Mouse (Mus musculus): ENCODE measurements around the gene Efhc1. TPM values are rescaled to one million over a fixed set of nuclear protein-coding genes. Genes with fewer than 3 reads are reported as not detected.

Gene Efhc1
- polyA plus RNA-seq, 1 experiment = 0.99 TPM

GRCm38 (mm10) chr1:21010282-21010800, 58.9 kb downstream of the Efhc1 start:
- H3K27ac ChIP-seq (replicated peaks; ENCODE audit: low read depth, low read length) = no peak overlapping the region

GRCm38 (mm10) chr1:21014463-21014862, 63.0 kb downstream of the Efhc1 start:
- Histone ChIP-seq H3K4me1 (ENCODE audit: control insufficient read depth, insufficient read depth, insufficient read length, low read length) (peaks cover 3% of the 10 kb centered on the region; the same call in 1 of the 2 replicates), H3K27ac (replicated peaks; ENCODE audit: low read depth, low read length) (peak overlapping the region; percentile 45; the same call in 1 of the 2 replicates), H3K4me3 (ENCODE audit: insufficient read depth, low read depth, low read length) (no peak overlapping the region)

More at GRCm38 (mm10) chr1:21010282-21010800, 58.9 kb downstream of the Efhc1 start:
- Histone ChIP-seq H3K4me3 (ENCODE audit: insufficient read depth, low read depth, low read length) (no peak overlapping the region), H3K4me1 (ENCODE audit: control insufficient read depth, insufficient read depth, insufficient read length, low read length) (peaks cover 11% of the 10 kb centered on the region)

- Histone ChIP-seq H3K4me1 (ENCODE audit: control insufficient read depth, insufficient read depth, insufficient read length, low read length) (no peaks in the 10 kb centered on the region), H3K4me3 (ENCODE audit: insufficient read depth, low read depth, low read length) (no peak overlapping the region), H3K27ac (replicated peaks; ENCODE audit: low read depth, low read length) (no peak overlapping the region)
Measured at GRCm38 (mm10) chr1:21023101-21023500, 71.7 kb downstream of the Efhc1 start.

GRCm38 (mm10) chr1:21025203-21025602, 73.8 kb downstream of the Efhc1 start:
- H3K4me3 ChIP-seq (ENCODE audit: insufficient read depth, low read depth, low read length) = no peak overlapping the region
- H3K4me1 ChIP-seq (ENCODE audit: control insufficient read depth, insufficient read depth, insufficient read length, low read length) = no peaks in the 10 kb centered on the region
- no peak overlapping the region for H3K27ac ChIP-seq (replicated peaks; ENCODE audit: low read depth, low read length)

DNA sequence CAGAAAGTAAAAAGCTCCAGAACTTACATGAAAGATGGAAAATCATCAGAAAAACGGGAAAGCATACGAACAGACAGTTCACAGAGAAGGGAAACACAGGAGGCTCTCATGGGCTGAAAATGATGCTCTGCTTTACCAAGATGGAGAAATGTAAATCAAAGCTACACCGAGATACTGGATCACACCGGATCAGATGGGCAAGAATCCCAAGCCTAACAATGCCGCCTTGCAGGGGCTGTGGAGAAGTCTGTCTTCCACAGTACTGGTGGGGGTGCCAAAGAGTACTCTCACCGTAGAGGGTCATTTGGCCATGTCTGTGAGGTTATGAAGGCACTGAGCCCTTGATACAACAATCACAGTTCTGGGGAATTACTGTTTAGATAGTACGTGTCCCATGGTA, 75.1 kb downstream of the Efhc1 start:
- no peaks in the 10 kb centered on the region for H3K4me1 ChIP-seq (ENCODE audit: control insufficient read depth, insufficient read depth, insufficient read length, low read length)
- no peak overlapping the region for H3K27ac ChIP-seq (replicated peaks; ENCODE audit: low read depth, low read length)
- no peak overlapping the region for H3K4me3 ChIP-seq (ENCODE audit: insufficient read depth, low read depth, low read length)

- no peak overlapping the region for H3K27ac ChIP-seq (replicated peaks; ENCODE audit: low read depth, low read length)
- H3K4me1 ChIP-seq (ENCODE audit: control insufficient read depth, insufficient read depth, insufficient read length, low read length) = no peaks in the 10 kb centered on the region
- H3K4me3 ChIP-seq (ENCODE audit: insufficient read depth, low read depth, low read length) = no peak overlapping the region
Measured at GRCm38 (mm10) chr1:21029000-21029399, 77.6 kb downstream of the Efhc1 start.

DNA sequence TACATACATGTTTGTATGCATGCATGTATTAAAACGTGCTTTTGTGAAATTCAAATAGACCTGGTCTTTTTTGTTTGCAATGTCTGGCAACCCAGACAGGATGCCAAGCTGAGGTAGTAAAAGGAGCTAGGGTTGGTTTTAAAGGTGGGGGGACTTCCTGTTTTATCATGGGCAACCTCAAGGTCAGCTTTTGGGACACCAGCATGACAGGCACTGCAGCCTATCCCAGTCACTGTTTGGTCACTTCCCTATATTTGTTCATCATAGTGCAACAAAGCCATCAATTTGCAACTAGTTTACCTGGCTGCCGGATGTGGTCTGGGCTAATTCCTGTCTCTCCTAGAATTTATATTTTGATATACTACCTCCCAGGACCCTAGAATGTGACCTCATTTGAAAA, 80.2 kb downstream of the Efhc1 start:
- no peak overlapping the region for H3K4me3 ChIP-seq (ENCODE audit: insufficient read depth, low read depth, low read length)
- no peak overlapping the region for H3K27ac ChIP-seq (replicated peaks; ENCODE audit: low read depth, low read length)
- H3K4me1 ChIP-seq (ENCODE audit: control insufficient read depth, insufficient read depth, insufficient read length, low read length) = no peaks in the 10 kb centered on the region

GRCm38 (mm10) chr1:21033065-21033791, 81.8 kb downstream of the Efhc1 start:
- Histone ChIP-seq H3K4me1 (ENCODE audit: control insufficient read depth, insufficient read depth, insufficient read length, low read length) (no peaks in the 10 kb centered on the region), H3K4me3 (ENCODE audit: insufficient read depth, low read depth, low read length) (no peak overlapping the region), H3K27ac (replicated peaks; ENCODE audit: low read depth, low read length) (no peak overlapping the region)

DNA sequence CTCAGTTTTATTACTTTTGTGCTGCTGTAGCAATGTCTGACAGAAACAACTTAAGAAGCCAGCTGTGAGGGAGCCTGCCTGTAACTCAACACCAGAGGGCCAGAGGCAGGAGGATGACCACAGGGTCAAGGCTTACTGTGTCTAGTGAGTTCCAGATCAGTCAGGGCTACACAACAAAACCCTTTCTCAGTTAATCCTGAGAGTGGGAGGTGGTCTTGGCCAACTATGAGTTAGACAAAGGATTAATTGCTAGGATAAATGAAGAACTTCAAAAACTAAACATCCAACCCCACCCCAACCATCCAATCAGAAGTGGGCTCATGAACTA, 82.3 kb downstream of the Efhc1 start:
- no peak overlapping the region for H3K4me3 ChIP-seq (ENCODE audit: insufficient read depth, low read depth, low read length)

DNA sequence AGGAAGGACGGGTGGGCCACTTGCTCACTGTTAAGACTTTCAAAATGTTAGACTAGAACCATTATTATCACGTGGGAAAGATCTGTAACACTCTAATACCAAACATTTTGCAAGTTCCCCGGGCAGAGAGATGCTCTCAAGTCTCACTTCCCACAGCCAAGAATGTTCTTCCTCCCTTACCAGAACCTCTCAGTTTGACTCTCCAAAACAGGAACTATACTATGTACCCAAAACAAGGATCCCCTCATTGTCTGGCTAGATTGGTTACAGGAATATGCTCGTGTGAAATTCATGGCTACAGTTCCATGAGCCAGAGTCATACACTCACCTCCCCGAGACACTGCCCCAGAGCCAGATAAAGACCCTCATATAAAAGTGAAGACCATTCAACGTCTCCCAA, 84.5 kb downstream of the Efhc1 start:
- H3K27ac ChIP-seq (replicated peaks; ENCODE audit: low read depth, low read length) = no peak overlapping the region

More for the DNA sequence above, 82.3 kb downstream of the Efhc1 start:
- H3K27ac ChIP-seq (replicated peaks; ENCODE audit: low read depth, low read length) = no peak overlapping the region
- no peaks in the 10 kb centered on the region for H3K4me1 ChIP-seq (ENCODE audit: control insufficient read depth, insufficient read depth, insufficient read length, low read length)

DNA sequence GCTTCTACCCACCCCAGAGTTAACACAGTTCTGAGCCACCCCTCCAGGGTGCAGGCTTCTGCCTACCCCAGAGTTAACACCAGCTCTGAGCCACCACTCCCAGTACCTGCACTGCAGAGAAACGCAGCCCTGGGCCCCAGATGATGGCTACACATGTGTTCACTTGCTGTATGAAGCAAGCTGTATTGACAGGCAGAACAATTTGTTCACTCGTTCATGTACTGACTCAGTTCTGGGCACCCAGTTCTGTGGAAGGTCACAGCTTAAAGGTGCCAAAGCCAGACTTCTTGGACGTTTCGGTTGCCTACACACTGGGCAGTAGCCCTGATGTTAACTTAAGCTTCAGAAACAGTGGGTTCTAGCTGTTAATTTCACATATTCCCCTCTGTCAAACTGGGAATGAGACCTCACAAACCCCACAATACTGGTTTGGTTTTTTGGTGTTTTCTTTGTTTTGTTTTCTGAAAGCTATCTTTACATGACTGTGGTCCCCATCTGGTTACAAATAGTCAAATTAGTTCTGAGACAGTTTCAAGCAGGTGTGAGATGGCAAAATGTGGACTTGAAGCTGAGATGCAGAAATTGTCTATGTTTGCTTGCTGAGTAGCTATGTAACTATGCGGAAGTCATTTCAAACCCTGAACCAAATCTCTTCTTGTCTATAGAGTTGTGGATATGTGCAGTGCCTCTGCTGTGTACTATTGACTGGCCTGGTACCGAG, 86.6 kb downstream of the Efhc1 start:
- H3K4me1 ChIP-seq (ENCODE audit: control insufficient read depth, insufficient read depth, insufficient read length, low read length) = no peaks in the 10 kb centered on the region
- H3K27ac ChIP-seq (replicated peaks; ENCODE audit: low read depth, low read length) = no peak overlapping the region
- H3K4me3 ChIP-seq (ENCODE audit: insufficient read depth, low read depth, low read length) = no peak overlapping the region

More for the DNA sequence above, 84.5 kb downstream of the Efhc1 start:
- no peaks in the 10 kb centered on the region for H3K4me1 ChIP-seq (ENCODE audit: control insufficient read depth, insufficient read depth, insufficient read length, low read length)
- H3K4me3 ChIP-seq (ENCODE audit: insufficient read depth, low read depth, low read length) = no peak overlapping the region

DNA sequence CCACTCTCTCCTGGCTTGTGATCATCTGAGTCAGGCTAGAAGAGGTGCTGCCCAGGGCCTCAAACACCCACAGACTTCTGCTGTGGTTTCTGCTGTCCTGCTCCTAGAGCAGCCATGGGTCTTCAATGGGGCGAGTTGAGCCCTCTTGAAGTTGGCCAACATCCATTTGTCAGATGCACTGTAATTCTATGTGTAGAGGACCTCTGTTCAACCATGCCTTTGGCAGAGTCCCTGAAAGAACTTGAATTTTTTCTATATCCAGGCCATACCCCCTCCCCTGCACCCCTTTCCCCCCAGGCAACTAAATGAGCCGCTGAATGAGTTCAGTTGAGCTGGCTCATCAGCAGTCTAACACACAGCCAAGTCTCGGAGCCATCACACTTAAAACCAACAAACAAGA, 88.1 kb downstream of the Efhc1 start:
- Histone ChIP-seq H3K27ac (replicated peaks; ENCODE audit: low read depth, low read length) (no peak overlapping the region), H3K4me3 (ENCODE audit: insufficient read depth, low read depth, low read length) (no peak overlapping the region), H3K4me1 (ENCODE audit: control insufficient read depth, insufficient read depth, insufficient read length, low read length) (no peaks in the 10 kb centered on the region)

DNA sequence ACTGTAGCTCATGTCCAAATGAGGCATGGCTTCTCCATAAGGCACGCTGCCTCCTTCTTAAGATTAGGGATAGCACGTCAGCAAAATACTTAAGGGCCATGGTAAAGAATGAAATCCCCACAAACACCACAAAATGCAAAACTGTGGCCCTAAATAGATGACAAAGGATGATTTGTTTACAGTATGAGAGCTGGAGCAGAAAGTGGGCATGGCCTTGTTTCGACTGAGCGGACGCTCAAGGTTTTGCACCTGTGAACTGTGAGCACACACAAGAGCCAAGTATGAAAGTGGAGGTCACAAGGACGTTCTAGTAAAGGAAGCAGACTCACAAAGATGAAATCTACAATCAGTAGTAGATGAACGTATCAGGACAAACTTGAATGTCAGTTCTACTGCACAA, 88.7 kb downstream of the Efhc1 start:
- Histone ChIP-seq H3K4me1 (ENCODE audit: control insufficient read depth, insufficient read depth, insufficient read length, low read length) (no peaks in the 10 kb centered on the region), H3K27ac (replicated peaks; ENCODE audit: low read depth, low read length) (no peak overlapping the region), H3K4me3 (ENCODE audit: insufficient read depth, low read depth, low read length) (no peak overlapping the region)
